Mouse (Mus musculus): ENCODE data around the gene Slc22a4. TPM values are rescaled to one million over a fixed set of nuclear protein-coding genes. Genes with fewer than 3 reads are reported as not detected.

The Slc22a4 gene
- polyA plus RNA-seq (2012; rRNA removed): 8.7 and 16.5 TPM in 2 replicates

DNA sequence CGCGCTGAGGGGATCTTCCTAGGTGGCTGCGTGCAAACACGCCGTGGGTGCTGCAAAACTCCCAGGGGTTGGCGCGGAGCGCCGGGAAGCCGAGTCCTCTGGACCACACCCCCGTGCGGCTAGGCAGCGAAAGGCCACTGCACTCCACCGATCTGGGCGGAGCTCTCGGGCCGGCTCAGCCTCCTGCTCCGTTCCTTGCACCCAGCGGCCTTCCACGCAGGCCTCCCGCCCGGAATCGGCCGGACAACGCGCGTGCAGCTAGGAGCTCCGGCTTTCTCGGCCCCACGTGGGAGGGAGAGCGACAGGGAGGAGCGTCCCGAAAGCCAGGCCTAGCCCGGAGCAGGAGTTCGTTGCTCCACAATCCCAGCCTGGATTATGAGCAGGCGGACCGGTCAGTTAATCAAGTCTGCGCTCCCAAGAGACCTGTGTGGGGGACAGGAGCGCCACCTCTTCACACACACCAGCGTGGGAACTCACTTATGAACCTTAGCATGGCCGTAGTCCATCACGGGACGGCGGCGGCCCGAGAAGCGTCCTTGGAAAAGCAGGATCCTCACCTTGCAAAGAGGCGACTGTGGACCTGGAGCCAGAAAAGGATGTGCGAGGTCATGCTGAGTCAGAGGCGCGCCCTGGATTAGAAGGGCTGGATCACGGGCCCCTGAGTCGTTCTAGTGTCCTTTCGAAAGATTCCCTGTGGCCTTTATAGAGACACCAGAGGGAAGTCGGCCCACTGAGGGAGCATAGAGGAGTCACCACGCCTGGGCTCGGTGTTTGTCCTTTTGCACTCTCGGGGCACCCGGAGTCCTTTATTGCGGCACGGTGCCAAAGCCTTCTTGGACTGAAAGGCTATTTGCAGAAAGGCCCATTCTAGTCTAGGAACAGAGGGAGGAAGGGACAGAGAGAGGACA lies at the start of gene Slc22a4:
Gene Slc22a4, minus strand, starts transcription at position 47 of the 908 bp plus-strand sequence.
- no peak for DNase-seq (ENCODE audit: low read depth)

DNA sequence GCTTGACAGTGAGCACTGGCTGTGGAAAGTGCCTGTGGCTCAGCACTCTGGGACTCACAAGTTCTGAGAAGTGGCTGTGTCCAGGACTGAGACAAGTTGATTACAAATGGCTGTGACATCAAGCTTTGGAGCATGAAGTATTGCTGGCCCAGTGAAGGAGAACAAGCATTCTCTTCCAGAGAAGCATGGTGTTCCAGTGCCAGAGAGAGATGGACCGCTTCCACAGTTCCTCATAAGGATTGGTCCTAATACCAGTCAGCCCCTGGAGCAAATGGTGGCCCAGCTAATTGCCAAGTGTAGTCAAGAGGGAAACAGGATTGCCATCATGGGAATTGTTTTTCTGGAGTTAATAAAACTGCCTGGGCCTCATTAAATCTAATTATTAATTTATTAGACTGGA lies 48.2 kb upstream of the Slc22a4 start:
- DNase-seq (ENCODE audit: low read depth): peak; percentile 51

DNA sequence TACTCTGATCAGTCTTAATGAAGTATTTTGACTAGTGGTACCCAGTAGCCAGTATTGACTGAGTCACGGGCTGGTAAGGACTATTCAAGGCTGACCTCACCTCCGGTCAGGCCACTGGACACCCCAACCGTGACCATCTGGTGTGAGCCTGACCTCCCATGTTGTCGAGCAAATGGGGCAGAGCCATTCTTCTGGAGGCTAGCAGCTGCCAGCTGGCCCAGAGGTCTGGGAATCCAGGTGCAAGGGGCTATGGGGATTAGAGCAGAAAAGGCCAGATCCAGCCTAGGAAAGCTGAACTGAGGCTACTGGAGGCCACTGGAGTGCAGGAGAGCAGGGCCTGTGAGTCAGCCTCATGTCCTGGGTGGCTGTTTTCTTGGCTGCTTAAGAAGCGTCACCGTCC lies 47.5 kb upstream of the Slc22a4 start:
- no peak for DNase-seq (ENCODE audit: low read depth)

DNA sequence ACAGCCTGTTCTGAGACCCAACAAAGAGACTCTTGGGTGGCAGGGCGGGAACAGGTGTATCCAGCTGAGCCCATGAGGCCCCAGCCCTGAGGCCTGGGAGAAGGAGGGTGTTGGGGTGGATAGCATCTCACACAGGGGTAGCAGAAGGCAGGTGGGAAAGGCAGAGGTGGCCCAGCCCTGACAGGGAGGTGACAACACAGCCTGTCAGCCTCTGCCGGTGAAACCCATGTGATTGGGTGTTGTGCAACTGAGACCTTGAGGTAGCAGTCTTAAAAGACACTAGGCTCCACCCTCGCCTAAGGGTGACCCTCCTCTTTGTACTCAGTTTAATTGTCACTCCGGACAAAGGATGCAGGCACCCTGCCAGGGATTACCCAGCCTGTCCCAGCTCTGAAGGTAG lies 45.4 kb upstream of the Slc22a4 start:
- peak; percentile 47 for DNase-seq (ENCODE audit: low read depth)

DNA sequence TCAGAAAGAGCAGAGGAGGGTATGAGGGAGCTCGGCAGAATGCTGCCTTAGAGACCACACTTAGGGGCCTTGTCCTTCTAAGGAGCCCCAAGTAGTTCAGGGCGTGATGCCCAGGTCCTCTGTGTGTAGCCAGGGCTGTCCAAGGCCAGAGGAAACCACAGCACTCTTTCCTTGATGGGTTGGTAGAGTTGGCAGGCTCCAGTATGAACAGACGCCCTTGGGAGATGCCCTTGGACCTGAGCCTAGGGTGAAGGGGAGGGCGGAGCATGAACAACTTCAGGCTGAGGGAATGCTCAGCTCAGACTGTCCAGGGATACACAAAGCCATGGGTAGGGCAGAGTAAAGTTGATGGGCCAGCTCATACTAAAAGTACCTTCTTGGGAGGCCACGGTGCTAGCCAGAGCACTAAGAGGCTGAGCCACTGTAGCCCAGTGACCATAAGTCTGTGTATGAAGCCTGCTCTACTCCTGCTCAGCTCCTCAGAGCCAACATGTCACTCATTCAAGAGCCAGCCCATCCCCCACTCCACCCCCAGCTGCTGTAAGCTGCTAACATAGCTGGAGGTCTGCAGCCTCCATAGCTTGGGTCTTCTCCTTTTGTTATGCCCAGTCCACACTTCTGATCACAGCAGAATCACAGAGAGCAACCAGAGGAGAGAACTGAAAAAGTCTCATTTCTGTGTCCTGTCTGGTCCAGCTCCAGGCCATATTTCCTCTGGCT lies 44.0 kb upstream of the Slc22a4 start:
- DNase-seq (ENCODE audit: low read depth): no peak

DNA sequence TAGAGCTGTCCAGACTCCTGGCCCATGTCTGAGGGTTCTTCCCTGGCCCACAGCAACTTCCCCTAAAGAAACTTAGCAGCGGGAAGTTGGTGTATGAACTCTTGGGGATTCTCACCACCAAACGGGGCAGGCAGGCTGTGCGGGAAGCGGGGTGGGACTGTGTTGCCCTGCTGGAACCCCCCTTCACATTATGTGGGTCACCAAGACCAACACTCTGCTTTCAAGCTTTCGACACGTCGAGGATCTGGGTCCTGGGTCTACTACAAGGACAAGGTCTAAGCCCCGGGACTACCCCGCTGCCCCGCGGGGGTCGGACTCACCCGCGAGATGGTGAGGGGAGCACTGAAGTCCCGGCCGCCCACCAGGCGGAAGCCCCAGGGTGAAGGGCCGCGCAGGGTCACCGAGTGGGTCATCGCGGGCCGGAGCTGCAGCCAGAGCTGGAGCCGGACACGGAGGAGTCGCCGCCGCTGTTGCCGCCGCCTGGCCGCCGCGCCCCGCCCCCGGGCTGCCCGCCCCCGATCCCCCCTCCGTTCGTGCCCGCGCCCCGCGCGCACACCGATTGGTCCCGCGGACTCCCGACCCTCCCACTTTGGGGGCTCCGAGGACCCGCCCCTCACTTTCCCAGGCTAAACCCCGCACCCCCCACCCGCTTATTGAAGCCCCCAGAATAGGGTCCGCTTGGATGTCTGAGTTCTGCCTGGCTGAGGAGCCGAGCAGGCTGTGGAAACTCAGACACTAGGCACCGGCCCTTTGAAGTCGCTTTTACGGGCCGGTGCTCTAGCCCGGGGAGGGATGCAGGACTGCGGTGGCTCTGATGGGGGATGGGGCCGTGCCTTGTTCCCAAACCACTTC lies 40.9 kb upstream of the Slc22a4 start, which contains the start of gene Pdlim4:
Gene Pdlim4, minus strand, starts transcription at position 495 of the 852 bp plus-strand sequence.
- DNase-seq (ENCODE audit: low read depth): no peak

DNA sequence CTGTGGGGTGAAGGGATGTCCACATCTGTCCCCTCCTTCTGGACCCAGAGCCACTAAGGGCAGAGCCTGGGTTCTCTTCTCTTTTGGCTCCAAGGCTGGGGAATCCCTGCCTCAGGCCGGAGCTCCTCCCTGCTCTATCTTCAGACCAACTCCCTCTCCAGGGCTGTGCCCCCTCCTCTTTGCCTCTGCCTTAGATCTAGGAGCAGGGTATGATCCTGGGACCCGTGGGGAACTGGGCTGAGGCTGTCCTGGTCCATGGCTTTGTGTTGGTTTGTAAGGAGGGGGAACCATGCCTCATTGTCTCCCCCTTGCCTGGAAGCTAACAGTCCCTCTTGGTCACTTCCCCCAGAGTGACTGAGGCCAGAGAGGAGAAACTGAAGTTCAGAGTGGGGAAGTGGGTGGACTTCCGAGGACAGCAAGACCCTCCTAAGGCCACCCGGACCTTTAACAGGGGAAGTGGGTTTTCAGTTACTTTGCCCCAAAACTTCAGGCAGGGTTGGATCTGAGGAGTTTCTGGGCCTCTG lies 40.2 kb upstream of the Slc22a4 start:
- DNase-seq (ENCODE audit: low read depth): no peak

DNA sequence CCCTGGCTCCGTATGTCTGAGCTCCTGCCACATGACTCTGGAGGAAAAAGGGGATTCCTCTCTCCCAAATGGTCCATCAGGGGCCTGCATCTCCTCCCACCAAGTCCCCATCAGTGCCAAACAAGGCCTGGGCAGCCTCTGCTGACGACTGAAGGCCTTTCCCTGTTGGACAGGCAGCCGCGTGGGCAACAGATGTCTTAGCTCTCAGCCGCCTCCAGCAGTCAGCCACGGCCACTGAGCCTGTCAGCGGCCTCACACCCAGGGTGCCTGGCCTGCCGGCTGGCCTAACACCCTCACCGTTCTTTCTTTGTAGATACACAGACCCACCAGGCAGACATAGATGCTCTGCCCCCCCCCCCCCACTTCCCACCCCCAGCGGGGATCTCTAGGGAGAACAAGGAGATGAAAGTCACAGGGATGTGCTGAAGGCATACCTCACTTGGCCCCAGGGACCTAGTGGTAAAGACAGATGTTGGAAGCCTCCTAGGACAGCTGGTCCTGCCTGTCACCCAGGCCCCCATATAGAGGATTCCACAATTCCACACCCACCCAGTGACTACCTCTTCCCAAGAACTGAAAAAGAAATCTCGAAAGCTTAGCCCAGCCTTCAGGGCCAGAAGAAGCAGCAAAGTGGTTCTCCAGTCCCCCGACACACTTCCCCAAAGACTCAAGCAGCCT lies 39.6 kb upstream of the Slc22a4 start:
- no peak for DNase-seq (ENCODE audit: low read depth)

DNA sequence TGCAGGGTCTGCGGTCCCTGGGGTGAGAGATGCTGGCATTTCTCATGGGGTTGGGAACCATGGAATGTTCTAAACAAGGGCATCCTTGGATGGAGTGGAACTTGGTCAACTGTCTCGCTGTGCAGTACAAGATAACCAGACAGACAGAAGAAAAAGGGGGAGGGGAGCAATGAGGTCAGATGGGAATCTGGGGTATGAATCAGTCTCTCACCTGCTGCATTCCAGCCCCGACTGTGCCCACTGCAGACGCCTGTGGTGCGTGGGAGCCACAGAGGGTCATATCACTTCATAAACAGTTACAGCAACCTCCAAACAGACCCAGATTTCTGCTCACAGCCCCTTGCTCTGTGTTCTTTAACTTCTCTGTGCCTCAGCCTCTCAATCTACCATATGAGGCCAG lies 38.5 kb upstream of the Slc22a4 start:
- no peak for DNase-seq (ENCODE audit: low read depth)

DNA sequence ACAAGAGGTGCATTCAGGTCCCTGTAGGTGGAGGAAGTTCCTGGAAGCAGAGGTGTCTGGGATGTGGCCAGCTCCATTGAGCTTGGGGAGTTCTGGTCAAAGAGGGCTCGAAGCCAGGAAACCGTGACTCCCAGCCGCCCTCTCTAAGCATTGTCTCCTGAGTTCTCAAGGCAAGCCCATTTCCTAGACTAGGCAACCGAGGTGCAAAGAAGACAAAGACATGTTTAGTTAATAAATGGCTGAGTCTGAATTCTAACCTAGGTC lies 38.0 kb upstream of the Slc22a4 start:
- DNase-seq (ENCODE audit: low read depth): no peak

DNA sequence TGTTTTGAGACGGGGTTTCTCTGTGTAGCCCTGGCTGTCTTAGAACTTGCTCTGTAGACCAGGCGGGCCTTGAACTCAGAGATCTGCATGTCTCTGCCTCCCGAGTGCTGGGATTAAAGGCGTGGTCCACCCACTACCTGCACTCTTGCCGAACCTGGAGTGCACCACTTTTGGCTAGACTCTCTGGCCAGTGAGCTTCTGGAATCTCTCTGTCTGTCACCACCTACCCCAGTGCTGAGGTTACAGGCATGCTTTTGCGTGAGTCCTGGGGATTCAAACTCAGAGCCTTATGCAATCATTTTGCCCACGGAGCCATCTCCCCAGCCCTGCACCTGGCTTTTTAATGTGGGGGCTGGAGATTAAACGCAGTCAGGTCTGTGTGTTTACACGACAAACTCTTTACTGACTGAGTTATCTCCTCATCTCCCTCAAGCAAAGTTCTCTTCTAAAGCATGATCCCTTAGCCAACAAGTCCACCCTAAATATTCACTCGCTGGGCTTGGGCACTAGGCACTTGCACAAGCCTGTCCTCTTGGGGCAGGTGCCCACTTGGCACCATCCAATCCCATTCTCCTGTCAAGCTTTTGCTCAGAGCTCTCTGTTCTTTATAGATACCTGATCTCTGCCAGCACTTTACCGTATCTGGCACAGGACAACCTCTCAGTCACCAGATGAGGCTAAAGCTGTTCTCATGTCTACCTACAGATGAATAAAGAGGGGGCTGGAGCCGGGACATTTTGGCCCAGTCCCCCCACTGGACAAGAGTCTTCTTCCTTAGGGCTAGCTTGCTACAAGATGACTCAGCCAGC lies 37.4 kb upstream of the Slc22a4 start:
- DNase-seq (ENCODE audit: low read depth): peak; percentile 98

DNA sequence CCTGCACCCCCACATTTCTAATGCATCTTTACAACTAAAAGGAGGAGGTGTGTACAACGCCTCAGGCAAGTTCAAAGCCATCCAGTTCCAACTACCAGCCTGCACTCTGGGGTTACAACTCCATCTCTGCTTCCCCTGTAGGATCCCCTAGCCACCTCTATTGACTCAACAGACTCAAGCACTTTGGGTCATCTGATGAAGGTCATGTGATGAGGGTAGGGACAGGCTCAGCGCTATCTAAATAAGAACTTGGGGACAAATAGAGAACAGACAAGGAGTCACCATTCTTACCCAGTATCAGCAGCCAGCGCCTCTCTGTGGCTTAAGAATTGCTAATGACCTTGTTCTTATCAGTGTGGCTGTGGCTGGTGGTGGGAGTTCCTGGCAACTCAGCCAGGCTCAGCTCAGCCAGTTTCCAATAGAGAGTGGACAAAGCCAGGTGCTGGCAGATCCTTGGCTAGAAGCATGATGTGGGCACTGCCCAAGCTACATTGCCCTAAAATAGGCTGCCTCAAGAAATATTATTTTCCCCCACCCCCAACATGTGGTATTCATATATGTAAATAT lies 36.6 kb upstream of the Slc22a4 start:
- no peak for DNase-seq (ENCODE audit: low read depth)

DNA sequence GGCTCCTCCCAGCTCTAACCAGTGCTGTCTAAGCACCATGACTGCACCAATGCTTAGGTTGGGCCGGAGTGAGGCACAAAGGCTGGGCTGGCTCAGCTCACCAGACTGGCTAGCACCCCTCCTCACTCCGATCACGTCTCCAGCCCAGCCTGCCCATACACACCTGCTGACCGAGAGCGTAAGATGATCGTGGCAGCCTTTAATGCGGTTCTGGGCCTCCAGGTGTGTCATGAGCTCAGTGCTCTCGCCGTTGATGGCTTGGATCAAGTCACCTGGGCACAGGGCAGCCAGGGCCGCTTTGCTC lies 35.5 kb upstream of the Slc22a4 start:
- DNase-seq (ENCODE audit: low read depth): no peak

DNA sequence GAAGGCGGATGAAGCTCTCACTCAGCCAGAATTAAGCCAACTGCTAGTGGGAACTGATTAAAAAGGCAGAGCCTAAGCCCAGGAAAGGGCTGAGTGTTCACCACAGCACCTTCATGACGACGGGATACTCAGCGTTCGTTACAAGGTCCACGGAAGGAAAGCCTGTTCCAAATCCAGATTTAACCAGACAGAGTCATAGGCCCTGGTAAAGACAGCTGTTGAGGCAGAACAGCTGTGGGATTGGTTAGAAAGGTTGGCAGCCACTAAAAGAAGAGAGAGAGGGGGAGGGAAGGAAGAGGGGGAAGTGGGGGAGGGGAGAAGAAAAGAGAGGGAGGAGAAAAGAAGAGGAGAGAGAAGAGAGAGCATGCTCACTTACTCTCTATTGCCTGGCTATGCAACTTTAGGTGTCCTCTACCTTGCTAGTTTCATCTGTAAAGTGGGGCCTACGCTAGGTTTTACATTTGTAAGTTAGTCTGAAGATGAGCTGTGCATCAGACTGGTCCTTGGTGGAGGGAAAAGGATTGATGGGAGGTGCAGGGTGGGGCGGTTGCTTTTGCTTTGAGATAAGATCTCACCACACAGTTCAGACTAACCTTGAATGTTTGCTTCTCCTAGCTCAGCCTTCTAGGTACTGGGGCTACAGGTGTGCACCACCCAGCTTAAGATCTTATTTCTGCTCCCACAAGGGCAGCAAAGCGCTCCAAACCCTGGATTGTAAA lies 35.0 kb upstream of the Slc22a4 start:
- no peak for DNase-seq (ENCODE audit: low read depth)

DNA sequence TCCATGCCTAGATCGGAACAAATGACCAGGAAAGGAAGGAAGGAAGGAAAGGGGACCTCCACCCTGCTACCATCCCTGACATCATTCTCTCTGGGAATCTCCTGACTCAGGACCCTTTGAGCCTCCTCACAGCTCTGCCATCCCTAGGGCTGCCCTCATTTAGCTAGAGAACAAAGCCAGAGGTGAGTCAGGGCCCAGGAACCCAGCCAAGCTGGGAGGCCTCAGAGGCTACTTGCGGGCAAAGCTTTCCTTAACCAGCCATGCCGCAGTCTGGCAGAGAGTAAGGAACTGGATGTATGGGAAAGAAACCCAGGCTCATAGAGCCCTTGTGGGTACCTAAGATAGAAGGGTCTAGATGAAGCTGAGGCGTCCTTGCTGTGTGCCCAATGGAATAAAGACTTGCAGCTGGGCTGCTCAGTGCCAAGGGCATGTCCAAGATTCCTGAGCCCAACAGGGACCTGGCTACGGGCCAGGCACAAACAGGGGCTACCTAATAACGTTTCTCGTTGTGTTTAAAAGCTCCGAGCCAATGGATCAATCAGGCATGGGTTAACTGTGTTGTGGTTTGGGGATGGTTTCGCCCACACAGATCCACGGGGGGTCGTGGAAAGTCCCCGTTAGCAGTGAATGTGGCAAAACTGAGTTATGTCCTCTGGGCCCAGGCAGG lies 34.3 kb upstream of the Slc22a4 start:
- DNase-seq (ENCODE audit: low read depth): no peak

DNA sequence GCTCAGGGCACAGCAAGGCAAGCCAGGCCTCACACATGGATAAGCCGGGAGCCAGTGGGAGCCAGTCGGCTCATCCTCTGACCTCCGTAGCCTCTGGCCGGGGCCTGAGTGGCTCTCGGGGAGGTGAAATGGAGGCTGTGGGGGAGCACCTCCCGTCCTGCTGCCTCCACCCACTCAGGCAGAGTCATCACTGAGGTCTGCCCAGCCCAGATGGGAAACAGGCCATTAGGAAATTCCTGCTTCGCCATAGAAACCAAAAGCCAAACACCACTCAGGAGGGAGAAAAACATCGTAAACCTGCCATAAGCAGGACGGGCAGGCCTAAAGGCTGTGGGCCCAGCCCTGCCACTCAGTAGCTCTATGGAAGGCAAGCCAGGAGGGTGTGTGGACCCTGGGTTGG lies 32.4 kb upstream of the Slc22a4 start:
- no peak for DNase-seq (ENCODE audit: low read depth)

DNA sequence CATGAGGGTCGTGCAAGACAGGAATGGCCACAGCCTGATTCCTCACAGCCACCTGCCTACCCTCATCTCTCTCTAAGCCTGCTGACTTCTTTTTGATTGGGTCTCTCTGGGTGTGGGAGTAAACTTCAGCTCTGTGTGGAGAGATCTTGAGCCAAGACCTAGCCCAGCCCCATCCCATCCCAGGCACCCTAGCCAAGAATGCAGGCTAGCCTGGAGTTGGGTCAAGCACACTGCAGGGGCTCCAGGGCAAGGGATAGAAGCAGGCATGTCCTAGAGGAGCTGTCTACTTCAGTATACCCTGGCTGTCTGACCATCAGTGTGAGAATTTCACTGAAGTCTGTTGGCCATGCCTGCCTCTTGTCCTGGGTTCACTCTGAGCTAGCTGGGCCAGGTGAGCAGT lies 31.6 kb upstream of the Slc22a4 start:
- DNase-seq (ENCODE audit: low read depth): no peak

DNA sequence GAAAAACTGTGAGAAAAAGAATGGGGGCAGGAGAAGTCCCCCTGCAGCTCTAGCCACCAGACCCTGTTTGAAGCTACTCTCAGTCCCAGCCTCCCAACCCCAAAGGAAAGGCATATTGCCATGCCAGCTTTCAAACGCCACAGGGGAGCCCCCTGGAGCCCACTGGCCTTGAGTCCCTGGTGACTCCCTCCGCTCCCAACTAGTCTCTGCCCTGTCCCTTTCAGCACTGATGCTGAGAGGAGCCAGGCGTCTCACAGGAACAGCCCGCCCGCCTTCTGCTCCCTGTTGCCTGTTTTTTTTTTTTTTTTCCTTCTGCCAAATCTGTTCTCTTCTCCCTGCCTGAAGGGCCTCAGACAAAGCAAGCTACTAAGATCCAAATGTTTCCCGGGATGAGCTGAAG lies 30.8 kb upstream of the Slc22a4 start:
- DNase-seq (ENCODE audit: low read depth): no peak

DNA sequence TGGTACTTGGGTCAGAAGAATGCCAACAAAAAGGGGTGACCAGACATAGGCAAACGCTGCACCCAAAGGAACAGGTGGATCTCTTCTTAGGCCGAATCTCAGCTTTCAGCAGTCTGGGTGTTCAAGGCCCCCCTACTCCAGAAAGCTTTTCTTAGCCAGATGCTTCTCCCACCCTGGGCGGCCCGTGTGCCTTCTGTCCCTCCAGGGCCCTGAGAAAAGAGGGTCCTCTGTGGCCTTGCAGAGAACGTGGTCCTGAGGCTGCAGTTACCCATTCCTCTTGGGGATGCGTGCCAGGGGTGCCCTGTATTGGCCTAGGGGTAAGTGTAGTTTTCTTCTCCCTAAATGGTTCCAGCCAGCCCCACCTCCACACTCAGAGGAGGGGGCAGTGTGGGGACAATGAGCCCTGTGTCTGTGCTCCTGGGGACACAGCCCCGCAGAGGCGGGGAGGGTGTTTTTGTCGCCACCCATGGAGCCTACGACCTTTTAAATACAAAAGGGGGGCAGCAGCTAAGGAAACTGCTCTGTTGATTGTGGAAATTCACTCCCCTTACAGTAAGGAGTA lies 30.2 kb upstream of the Slc22a4 start:
- DNase-seq (ENCODE audit: low read depth): no peak

Data from gonadal fat pad, adult 2 months (tissue).